Mouse (Mus musculus) brain, adult 2 months (tissue): Measurements from ENCODE around the gene Trim13.
"Not testable (repeated sequence)": the region's sequence is repeated elsewhere in the genome, so short reads cannot be mapped to it uniquely, and the experiment has no call there.

Experiments
- DNase-seq: peaks from one replicate; pipeline ENCODE4 v3.0.0; 2011; ENCODE audit warnings: low read depth, low spot score

The Trim13 gene

DNA sequence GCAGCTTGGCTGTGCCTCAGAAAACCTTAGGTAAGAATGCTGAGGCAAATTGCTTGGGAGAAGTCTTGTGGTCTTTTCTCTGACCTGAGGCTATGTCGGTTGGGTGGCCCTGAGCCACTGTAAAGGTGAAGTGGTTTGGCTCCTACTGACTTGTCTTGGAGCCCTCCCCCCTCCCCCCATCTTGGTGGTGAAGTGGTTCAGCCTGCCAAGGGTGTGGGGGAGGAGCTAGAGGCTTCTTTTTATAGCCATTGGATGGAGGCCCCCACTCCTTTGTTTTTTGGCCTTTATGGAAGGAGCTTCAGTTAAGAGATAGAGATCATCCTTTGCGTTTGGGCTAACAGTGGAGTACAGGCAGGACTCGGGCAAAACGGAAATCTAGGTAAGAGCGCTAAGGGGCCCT is at the start of gene Trim13:
TSS of gene Trim13 (plus strand) at position 280 of the 400 bp plus-strand sequence.
- no peak for DNase-seq

GRCm38 (mm10) chr14:61548614-61549013 is 49.4 kb upstream of the Trim13 start:
- no peak for DNase-seq

- DNase-seq: no peak
Measured at GRCm38 (mm10) chr14:61555931-61556288, 42.1 kb upstream of the Trim13 start.

DNA sequence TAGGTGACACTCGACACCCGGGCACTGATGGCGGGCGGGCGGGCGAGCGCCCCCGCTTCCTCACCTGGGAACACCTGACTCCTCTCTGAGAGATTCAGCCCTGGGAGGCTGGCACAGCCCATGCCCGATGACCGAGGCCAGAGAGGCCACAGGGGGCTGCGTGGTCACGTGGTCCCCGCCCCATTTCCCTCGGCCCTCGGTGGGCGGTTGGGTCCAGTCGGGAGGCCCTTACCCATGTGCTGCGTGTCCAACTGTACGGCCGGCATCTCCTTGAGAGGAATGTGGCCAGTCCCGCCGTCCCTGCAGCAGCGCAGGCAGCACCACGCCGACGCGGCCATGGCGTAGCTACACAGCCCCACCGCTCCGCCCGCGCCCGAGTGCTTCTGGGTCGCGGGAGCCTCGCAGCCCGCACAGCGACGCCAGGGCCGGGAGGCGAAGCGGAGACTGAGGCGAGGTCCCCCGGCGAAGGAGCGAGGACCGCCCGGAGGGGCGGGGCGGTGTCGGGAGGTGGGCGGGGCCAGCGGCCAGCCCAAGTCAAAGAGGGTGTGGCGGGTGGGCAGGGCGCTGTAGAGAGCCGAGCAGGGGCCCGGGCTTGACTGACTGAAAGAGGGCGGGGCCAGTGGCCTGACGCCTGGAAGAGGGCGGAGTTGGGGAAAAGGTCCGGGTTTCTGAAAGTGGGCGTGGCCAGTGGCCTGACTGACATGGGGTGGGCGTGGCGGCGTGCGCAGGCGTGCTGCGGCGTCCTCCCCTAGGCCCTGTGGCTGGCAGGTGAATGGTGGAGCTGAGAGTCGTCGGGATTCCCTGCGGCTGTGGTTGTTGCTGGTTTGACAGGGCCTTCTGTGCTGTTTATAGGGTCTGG is 41.5 kb upstream of the Trim13 start, which contains the start of gene Spryd7:
TSS of gene Spryd7 (minus strand) at position 598 of the 859 bp plus-strand sequence.
- DNase-seq: peak; percentile 99

DNA sequence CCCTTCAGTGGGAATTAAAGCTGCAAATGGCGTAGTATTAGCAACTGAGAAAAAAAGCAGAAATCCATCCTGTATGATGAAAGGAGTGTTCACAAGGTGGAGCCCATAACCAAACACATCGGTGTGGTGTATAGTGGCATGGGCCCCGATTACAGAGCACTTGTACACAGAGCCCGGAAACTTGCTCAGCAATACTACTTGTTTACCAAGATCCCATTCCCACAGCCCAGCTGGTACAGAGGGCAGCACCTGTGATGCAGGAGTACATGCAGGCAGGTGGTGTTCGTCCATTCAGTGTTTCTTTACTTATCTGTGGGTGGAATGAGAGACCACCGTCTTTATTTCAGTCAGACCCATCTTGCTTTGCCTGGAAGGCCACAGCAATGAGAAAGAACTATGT is 39.1 kb upstream of the Trim13 start:
- no peak for DNase-seq

- no peak for DNase-seq
Measured at GRCm38 (mm10) chr14:61559856-61560255, 38.2 kb upstream of the Trim13 start.

- DNase-seq: not testable (repeated sequence)
Measured at GRCm38 (mm10) chr14:61566211-61566610, 31.8 kb upstream of the Trim13 start.

DNA sequence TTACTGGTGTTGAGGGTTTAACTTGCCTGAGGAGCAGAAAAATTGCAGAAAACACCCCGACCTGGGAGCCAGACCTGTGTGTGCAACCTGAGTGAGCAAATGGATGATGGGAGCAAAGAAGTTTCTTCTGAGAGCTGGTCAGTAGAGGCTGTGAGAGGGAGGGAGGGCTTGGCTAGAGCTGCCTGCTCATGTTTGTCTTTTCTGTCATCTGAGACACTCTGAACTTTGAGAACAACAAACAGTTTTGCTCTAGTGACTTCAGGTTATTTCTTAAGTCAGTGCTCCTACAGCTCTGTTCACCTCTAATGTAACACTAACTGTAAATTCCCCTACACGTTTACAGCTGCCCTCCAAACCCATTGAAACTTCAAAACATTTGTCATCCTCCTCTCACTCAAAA is 28.7 kb upstream of the Trim13 start:
- DNase-seq: no peak

DNA sequence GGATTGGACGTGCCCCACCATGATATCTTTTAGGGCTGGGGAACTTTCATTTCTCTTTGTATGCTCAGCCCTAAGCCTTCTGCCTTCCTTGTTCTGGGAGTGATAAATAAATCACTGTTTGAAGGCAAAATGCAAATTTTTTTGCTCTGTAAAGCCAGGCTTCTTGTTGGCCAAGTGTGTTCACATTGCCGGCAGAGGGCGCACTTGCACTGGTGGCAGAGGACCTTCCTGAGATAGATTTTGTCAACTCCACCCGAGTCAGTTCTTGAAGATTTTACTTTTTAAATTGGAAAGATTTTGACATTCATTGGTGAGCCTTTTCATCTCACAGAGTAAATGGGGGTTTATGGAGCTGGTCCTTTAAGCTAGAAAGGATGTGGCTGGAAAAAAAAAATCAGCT is 26.7 kb upstream of the Trim13 start:
- DNase-seq: peak; percentile 93

DNA sequence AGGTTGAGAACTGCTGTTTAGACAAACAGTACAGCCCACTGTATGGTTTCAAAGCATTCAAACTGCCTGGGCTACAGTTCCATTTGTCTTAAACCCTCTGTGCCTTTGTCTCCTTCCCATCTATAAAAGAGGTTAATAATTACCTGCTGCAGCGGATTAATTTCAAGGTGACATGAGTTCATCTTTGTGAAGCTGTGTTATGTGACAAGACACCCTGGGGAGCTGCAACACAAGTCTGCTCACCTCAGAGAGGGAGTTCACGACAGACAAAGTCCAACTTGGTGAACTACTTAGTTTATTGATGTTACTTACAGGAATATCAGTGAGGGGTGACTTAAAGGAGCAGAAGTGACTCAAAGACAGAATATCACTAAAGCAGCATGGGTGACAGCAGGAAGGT is 25.9 kb upstream of the Trim13 start:
- DNase-seq: no peak

DNA sequence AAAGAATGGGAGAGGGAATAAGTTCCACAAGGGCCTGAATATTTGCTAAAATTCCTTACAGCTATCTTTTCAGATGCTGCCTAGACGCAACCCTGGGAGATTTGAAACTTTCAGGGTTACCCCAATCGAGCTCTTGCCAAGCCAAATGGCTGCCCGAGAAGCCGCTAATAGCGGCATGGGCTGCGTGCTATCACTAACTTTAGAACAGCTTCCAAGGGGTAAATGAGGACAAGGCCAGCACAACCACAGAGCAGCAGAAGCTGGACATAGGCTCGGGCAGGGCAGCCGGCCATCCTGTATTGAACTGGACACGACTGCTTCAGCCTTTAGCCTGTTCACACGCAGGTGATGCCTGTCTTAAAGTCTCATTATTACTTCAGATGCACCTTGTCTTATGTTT is 23.0 kb upstream of the Trim13 start:
- no peak for DNase-seq

- no peak for DNase-seq
Measured at GRCm38 (mm10) chr14:61575941-61576340, 22.1 kb upstream of the Trim13 start.

DNA sequence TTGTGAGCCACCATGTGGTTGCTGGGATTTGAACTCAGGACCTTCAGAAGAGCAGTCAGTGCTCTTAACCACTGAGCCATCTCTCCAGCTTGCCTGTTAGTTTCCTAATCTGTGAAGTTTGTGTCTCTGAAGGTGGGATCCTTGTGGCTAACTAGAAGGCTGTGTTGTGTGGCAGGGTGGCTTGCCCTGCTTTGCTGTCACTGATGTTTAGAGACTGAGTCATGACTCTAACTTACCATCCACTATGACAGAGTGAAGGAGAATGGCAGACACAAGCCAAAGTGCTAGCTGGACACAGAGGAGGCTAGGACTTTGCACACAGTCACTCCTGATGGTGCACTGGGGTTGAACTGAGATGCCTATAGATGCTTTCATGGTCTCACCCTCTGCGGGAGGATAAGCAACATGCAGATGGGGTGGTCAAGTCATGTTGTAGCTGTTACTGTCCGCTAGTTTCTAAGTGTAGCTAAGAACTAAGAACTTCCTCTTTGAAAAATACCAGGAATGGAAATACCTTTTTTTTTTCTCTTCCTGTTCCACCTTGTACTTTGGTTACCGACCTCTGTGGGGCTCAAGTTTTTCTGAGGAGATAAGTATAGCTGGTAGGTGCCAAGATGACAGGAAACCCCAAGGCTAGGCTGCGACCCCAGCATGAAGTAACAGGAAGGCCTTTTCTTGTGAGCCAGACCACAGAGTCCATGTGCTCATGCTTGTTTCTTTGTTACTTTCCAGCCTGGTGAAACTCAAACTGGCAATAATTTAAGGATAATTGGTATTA is 8.6 kb upstream of the Trim13 start:
- no peak for DNase-seq

DNA sequence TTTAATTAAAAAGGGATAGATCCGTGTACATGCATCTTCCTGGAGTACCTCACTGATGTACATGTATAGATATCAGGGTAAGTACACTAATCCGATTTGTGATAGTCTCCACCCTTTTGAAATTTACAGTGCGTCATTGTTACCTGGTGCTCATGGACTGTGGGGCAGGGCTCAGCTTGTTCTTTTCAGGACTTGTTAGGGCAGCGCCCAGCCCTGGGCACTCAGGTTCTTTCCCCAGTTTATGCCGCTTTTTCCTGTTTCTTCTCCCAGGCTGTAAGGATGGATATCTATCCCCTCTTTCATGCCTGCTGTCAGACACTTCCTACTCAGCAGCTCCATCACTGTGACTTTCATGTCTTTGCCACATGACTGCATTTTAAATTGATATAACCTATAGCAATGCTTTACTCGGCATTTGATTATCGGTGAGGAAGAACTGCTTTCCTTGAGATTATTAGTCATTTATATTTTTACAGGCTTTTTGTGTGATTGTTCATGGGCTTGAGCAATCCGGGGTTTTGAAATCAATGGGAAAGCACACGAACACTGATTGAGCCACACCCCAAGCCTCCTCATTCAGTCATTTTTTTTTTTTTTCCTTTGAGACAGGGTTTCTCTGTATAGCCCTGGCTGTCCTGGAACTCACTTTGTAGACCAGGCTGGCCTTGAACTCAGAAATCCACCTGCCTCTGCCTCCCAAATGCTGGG is 1.2 kb upstream of the Trim13 start:
- no peak for DNase-seq

DNA sequence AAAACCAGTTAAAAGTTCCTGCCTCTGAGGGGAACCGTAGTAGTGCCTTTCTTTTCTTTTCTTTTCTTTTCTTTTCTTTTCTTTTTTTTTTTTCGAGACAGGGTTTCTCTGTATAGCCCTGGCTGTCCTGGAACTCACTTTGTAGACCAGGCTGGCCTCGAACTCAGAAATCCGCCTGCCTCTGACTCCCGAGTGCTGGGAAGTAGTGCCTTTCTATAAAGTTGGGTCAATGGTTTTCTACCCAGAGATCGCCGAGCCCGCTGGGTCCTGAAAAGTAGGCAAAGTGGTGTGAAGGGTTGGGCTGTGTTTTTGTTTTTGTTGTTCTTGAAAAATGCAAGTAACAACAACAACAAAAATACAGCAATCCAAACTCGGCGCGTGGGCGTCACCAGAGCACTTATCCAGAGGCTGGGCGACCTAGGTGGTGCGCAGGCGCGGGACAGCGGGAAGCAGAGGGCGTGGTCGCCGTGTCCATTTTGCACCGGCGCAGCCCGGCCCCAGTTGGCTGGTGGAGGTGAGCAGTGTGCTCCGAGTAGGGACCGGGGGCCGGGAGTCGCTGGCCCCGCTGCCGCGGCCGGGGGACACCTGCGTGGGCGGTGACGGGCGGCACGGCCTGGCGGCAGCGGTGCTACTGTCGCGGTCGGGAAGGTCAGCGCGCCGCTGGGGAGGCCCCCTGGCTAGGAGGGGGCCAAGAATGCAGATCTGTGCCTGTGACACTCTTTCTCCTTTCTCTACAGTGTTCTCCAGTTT is 1.2 kb downstream of the Trim13 start:
- peak; percentile 93 for DNase-seq

GRCm38 (mm10) chr14:61601348-61601747 is 3.3 kb downstream of the Trim13 start:
- DNase-seq: no peak

DNA sequence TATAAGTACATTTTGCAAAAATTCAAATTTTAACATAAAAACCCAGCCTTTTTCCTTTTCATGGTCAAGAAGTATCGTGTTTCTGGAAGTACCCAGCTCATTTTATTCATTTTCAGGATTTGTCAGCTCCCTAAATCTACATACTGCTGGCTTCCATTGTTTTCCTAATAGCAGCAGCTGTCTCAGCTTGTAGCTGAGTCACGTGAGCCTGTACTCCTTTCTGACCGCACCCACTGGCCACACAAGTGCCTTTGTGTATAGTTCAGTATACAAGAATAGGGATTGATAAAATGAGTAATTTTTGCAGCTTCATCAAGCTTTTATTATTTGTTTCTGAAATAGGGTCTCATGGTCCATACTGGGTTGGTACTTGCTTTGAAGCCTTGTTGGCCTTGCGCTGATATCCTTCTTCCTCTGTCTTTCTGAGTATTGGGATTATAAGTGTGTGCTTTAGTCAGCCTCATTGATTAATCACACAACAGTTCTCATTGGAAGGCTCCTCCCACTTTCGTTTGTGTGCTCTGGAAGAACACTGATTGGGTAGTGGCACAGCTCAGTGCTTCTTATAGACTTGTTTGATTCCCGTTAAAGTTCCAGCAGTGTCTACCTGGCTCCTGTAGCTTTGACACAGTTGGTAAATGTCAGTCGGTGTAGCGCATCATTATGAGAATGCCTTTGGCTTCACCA is 5.2 kb downstream of the Trim13 start:
- DNase-seq: peak; percentile 84

DNA sequence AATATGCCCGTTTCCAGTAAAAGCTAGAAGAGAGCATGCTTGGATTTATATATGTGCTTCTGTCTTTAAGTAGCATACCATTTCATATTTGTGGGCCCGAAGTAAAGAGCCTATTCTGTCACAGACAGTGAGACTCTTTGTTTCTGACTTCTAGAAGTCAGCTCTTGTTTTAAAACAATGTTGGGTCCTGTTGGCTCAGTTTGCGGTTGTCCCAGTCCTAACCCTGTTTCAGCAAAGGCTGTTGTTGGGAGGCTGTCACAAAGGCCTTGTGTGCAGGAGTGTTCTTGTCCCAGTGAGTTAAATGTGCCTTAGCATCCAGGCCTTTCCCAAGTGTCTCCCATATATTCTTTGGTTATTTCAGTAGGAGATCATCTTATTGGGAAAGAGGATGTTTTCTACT is 6.0 kb downstream of the Trim13 start:
- DNase-seq: peak; percentile 88

DNA sequence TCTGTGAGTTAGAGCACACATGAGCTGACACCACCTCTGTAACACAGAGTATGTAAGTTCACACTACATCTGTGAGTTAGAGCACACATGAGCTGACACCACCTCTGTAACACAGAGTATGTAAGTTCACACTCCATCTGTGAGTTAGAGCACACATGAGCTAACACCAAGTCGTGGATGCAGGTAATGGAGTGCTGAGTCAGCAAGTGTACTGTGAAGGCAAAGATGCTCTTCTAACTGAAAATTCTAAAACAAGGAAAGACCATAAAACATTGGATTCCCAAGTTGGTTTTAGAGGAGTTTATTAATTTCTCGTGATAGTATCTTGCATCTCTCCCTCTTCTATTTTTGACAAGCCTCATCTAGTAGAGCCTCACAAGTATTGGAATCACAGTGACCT is 8.0 kb downstream of the Trim13 start:
- not testable (repeated sequence) for DNase-seq

- no peak for DNase-seq
Measured at GRCm38 (mm10) chr14:61607157-61607556, 9.1 kb downstream of the Trim13 start, which contains the start of gene Kcnrg. Gene Kcnrg, plus strand, starts transcription at chr14:61607457.

- no peak for DNase-seq
Measured at GRCm38 (mm10) chr14:61611766-61612165, 13.7 kb downstream of the Trim13 start.
